Mouse (Mus musculus) heart, embryonic 12.5 days (tissue): ENCODE data around the gene Pcbp2. TPM values are rescaled to one million over a fixed set of nuclear protein-coding genes. Genes with fewer than 3 reads are reported as not detected.
A peak's percentile ranks its signal among the peaks of the same experiment; 100 is the strongest.

Experiments
- ATAC-seq: fragments of 200-750 bp; cut with Nextera tagmentation; 2 replicates; pipeline ENCODE4 v1.8.0; 2017; ENCODE audit warnings: moderate TSS enrichment, moderate library complexity; ENCODE audit not compliant: insufficient number of reproducible peaks, low FRiP score
- H3K27ac ChIP-seq: fragments of 300-500 bp; sonication (generic); 2 replicates; pipeline ENCODE4 v1.5.1; 2016; ENCODE audit warnings: mild to moderate bottlenecking, moderate library complexity; ENCODE audit not compliant: poor library complexity, severe bottlenecking
- H3K27me3 ChIP-seq: fragments of 300-500 bp; sonication (generic); replicated peaks from 2 replicates; pipeline ENCODE4 v1.6.1; 2016; ENCODE audit warnings: mild to moderate bottlenecking, moderate library complexity
- H3K36me3 ChIP-seq: fragments of 300-500 bp; sonication (generic); 2 replicates; pipeline ENCODE4 v1.6.1; 2016; ENCODE audit warnings: mild to moderate bottlenecking, moderate library complexity
- H3K4me1 ChIP-seq: fragments of 300-500 bp; sonication (generic); replicated peaks from 2 replicates; pipeline ENCODE4 v1.6.1; 2016; ENCODE audit warnings: mild to moderate bottlenecking
- H3K4me2 ChIP-seq: fragments of 300-500 bp; sonication (generic); 2 replicates; pipeline ENCODE4 v1.6.1; 2016; ENCODE audit warnings: mild to moderate bottlenecking, moderate library complexity
- H3K4me3 ChIP-seq: fragments of 300-500 bp; sonication (generic); 2 replicates; pipeline ENCODE4 v1.5.1; 2016; ENCODE audit warnings: mild to moderate bottlenecking
- H3K9ac ChIP-seq: fragments of 300-500 bp; sonication (generic); 2 replicates; pipeline ENCODE4 v1.6.1; 2016; ENCODE audit warnings: mild to moderate bottlenecking, moderate library complexity
- H3K9me3 ChIP-seq: fragments of 300-500 bp; sonication (generic); replicated peaks from 2 replicates; pipeline ENCODE4 v1.6.1; 2016; ENCODE audit warnings: mild to moderate bottlenecking, moderate library complexity
- WGBS: fragments of 180-500 bp; shearing (Covaris S2); methylation state at CpG from one replicate; pipeline ENCODE4 v1.1.7; 2016; 5-methylcytosine and 5-hydroxymethylcytosine counted together
- polyA plus RNA-seq: library from polyadenylated mRNA; unstranded; fragments of >200 nt; fragmentation: Nextera tagmentation; extraction: Ambion mirVana; gene quantifications from 2 replicates; pipeline ENCODE4 v1.2.1, GENCODE M21; 2016

Gene Pcbp2
- polyA plus RNA-seq, 1 experiment from 2014 or later = 134 TPM

GRCm38 (mm10) chr15:102516293-102516692 lies 46.0 kb downstream of the Pcbp2 start:
- Histone ChIP-seq H3K4me1 (peaks cover 46% of the 10 kb centered on the region), H3K27ac (peak overlapping the region; percentile 76)
- 1% methylated on average over 12 of the region's 12 CpGs for WGBS

DNA sequence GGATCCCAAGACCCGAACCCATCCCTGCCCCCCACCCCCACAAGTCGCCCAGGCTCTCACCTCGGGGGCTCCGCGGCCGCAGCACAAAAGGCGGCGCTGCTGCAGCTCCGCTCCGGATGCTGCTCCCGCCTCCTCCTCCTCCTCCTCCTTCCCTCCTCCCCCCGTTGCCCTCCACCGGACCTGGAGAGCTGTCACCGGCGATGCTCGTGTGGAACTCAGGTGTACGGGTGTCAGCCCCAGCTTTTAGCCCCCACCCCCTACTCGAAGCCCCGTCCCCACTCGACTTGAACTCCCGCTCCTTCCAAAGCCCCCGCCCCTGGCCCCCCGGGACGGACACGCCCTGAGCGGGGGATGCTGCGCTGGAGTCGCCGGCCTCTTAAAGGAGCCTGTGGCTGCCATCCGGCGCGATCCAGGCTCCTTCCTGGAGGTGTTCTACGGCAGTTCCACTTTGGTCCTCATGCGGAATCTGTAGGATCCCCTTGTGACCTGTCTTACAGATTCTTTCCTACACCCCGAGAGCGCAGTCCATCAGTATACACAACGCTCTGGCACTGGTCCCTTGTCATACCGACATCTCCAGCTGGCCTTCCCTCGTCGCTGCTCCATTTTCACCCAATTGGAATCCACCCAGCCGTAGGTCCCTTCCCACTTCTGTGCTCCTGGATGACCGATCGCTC lies 46.5 kb downstream of the Pcbp2 start, which contains the start of gene Map3k12:
Gene Map3k12, minus strand, starts transcription at position 337 of the 677 bp plus-strand sequence.
- peak within 1 kb of the TSS; percentile 73 for H3K9ac ChIP-seq
- no peak for ATAC-seq
- peak within 1 kb of the TSS; percentile 76 for H3K27ac ChIP-seq
- peaks cover 40% of the 10 kb centered on the region for H3K4me1 ChIP-seq
- H3K27me3 ChIP-seq = no peaks in the 10 kb centered on the region
- H3K36me3 ChIP-seq = peaks cover 15% of the 10 kb centered on the region
- peak within 1 kb of the TSS; percentile 66 for H3K4me3 ChIP-seq
- no peaks in the 10 kb centered on the region for H3K9me3 ChIP-seq
- peak within 1 kb of the TSS; percentile 88 for H3K4me2 ChIP-seq
- WGBS = under 1% methylated on average over 43 of the region's 43 CpGs

More at GRCm38 (mm10) chr15:102516293-102516692, 46.0 kb downstream of the Pcbp2 start:
- Histone ChIP-seq H3K4me3 (peak overlapping the region; percentile 66), H3K9ac (peak overlapping the region; percentile 73), H3K4me2 (peak overlapping the region; percentile 88), H3K36me3 (peaks cover 9% of the 10 kb centered on the region), H3K27me3 (no peaks in the 10 kb centered on the region), H3K9me3 (no peaks in the 10 kb centered on the region)
- ATAC-seq = no peak

GRCm38 (mm10) chr15:102517631-102517975 lies 47.3 kb downstream of the Pcbp2 start:
- no peak for ATAC-seq
- Histone ChIP-seq H3K27me3 (no peaks in the 10 kb centered on the region), H3K36me3 (peaks cover 22% of the 10 kb centered on the region), H3K27ac (peak overlapping the region; percentile 76), H3K9me3 (no peaks in the 10 kb centered on the region), H3K4me1 (peaks cover 34% of the 10 kb centered on the region), H3K9ac (peak overlapping the region; percentile 73), H3K4me3 (peak overlapping the region; percentile 66), H3K4me2 (peak overlapping the region; percentile 88)
- under 1% methylated on average over 10 of the region's 10 CpGs for WGBS

DNA sequence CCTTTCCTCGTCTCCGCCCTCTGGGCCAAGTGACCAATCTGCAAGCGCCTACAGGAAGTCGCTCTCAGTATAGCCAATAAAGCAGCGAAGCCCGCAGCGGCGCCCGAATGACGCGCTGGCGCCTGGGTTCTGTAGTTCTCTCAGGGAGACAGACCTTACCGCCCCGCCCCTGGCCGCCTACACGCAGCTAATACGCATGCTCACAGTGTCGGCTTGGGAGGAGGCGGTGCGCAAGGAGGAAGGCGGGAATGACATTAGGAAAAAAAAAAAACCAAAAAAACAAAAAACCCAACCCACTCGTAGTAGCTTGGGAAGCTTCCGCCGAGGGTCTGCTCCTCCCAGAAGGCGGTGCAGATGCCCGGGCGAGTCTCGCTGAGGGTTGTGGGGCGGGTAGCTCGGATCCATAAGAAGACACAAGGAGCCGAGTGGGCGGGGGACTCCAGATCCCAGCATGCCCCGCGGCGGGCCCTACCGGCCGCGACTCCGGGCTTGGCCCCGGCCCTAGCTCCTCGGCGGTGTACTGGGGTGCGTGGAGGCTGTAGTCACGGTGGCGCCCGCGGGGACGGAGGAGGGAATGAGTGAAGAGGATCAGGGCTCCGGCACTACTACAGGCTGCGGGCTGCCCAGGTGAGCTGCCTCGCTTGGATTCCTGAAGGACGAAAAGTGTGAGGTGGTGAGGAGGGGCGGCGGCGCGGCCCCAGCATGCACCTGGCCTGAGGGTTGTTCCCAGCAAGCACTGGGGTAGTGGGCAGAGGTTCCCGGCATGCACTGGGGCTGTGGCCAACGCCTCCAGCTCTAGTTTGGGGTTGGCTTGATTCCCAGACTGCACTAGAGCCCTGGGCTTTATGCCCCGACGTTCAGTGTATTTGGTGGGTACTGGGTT lies 47.9 kb downstream of the Pcbp2 start, which contains the start of gene Tarbp2:
Gene Tarbp2, plus strand, starts transcription at position 217 of the 883 bp plus-strand sequence.
- peak within 1 kb of the TSS; percentile 66 for H3K4me3 ChIP-seq
- peaks cover 34% of the 10 kb centered on the region for H3K4me1 ChIP-seq
- WGBS = under 1% methylated on average over 60 of the region's 60 CpGs
- peak; percentile 91 for ATAC-seq
- no peaks in the 10 kb centered on the region for H3K9me3 ChIP-seq
- H3K27me3 ChIP-seq = no peaks in the 10 kb centered on the region
- H3K4me2 ChIP-seq = peak within 1 kb of the TSS; percentile 88
- H3K27ac ChIP-seq = peak within 1 kb of the TSS; percentile 99
- H3K36me3 ChIP-seq = peaks cover 28% of the 10 kb centered on the region
- peak within 1 kb of the TSS; percentile 93 for H3K9ac ChIP-seq

DNA sequence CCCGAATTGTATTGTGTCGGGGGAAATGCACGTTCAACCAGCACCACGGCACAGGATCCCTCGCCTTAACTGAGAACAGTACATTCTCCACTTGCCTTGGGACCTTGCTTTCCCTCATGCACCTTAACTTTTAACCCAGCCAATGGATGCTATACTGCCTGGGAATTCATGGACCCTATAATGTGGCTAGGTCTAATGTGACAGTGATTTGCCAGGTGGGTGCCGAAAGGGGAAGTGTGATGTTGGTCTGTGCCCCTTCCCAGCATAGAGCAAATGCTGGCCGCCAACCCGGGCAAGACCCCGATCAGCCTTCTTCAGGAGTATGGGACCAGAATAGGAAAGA lies 48.5 kb downstream of the Pcbp2 start:
- ATAC-seq = no peak
- WGBS = 16% methylated on average over 9 of the region's 9 CpGs
- Histone ChIP-seq H3K9ac (peak overlapping the region; percentile 93), H3K36me3 (peaks cover 32% of the 10 kb centered on the region), H3K27me3 (no peaks in the 10 kb centered on the region), H3K27ac (peak overlapping the region; percentile 99), H3K4me2 (peak overlapping the region; percentile 88), H3K9me3 (no peaks in the 10 kb centered on the region), H3K4me3 (peak overlapping the region; percentile 66), H3K4me1 (peaks cover 34% of the 10 kb centered on the region)

DNA sequence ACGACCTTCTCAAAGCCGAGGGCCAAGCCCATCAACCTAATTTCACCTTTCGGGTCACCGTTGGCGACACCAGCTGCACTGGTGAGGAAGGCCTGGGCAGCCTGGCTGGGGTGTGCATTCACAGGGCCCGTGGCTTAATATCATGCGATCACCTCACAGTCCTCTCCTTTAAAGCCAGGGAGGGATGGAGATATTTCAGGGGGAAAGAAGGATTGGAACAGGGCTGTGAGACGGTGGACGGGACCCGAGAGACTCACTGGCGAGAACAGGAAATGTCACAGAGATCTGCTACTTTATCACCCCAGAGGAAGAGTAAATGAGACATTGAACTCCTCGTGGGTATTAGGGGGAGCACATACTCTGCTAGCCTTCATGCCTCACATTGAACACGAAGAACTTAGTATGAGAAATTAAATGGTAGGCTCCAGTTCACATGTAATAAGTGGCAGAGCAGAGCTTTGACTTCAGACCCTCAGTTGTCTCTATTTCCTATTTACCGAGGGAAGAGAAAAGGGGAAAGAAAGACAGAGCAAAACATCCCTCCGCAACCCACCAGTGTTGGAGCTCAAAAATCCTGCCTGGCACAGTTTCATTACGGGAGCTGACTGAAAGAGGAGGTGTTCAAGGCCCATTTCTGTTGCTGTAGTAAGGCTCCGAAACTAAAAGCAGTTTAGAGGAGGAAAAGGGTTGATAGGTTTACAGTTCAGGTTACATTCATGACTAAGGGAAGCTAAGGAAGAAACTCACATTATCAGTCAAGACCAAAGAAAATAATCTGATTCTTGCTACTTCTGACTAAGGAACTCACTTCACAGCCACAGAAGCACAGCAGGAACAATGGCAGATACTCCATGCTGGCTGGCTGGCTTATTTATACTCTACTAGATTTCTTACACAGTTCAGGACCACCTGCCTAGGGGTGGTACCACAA lies 49.1 kb downstream of the Pcbp2 start:
- Histone ChIP-seq H3K27me3 (no peaks in the 10 kb centered on the region), H3K27ac (peak overlapping the region; percentile 99), H3K4me3 (peak overlapping the region; percentile 66), H3K9ac (peak overlapping the region; percentile 93), H3K4me1 (peaks cover 34% of the 10 kb centered on the region), H3K4me2 (peak overlapping the region; percentile 88), H3K9me3 (no peaks in the 10 kb centered on the region), H3K36me3 (peaks cover 37% of the 10 kb centered on the region)
- WGBS = 53% methylated on average over 17 of the region's 17 CpGs
- ATAC-seq = no peak

DNA sequence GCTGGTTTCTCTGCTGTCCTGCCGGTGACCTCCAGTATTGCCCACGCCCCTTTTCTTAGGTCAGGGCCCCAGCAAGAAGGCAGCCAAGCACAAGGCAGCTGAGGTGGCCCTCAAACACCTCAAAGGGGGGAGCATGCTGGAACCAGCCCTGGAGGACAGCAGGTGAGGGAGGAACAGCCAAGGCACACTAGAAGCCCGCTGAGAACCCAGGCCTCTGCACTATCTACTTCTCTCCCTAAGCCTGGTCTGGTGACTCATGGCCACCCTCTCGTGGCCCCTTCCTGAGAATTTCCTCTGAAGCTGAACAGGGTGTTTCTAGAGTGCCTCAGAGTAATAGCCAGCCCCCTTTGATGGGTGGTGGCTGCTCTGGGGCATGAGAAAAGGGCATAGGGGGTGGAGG lies 50.1 kb downstream of the Pcbp2 start:
- Histone ChIP-seq H3K4me3 (peak overlapping the region; percentile 4; the same call in 1 of the 2 replicates), H3K4me2 (peak overlapping the region; percentile 88), H3K9me3 (no peaks in the 10 kb centered on the region), H3K27ac (peak overlapping the region; percentile 66), H3K36me3 (peaks cover 41% of the 10 kb centered on the region), H3K4me1 (peaks cover 32% of the 10 kb centered on the region), H3K27me3 (no peaks in the 10 kb centered on the region), H3K9ac (peak overlapping the region; percentile 65)
- no peak for ATAC-seq
- 42% methylated on average over 4 of the region's 4 CpGs for WGBS

DNA sequence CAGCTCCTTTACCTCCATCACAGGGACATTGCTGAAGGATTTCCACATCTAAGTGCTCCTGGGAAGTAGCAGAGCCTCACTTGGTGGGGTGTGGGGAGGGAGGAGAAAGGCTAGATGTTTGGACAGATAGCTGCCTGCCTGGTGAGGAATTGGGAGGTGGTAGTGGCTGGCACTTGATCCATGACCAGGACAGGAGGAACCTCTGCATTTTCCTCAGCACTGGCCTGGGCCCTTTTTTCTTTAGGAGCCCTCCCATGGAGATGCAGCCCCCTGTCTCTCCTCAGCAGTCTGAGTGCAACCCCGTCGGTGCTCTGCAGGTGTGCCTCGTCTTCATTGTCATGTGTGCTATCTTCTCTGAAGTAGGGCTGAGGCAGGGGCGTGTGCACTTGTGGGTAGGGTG lies 51.1 kb downstream of the Pcbp2 start:
- Histone ChIP-seq H3K9me3 (no peaks in the 10 kb centered on the region), H3K4me3 (no peak overlapping the region), H3K4me1 (peaks cover 22% of the 10 kb centered on the region), H3K36me3 (peaks cover 46% of the 10 kb centered on the region), H3K9ac (0 out of 2 replicates have a peak overlapping the region, but pooled peaks have one; percentile 65), H3K27me3 (no peaks in the 10 kb centered on the region), H3K27ac (no peak overlapping the region), H3K4me2 (no peak overlapping the region)
- WGBS = 80% methylated on average over 4 of the region's 4 CpGs
- ATAC-seq = no peak

GRCm38 (mm10) chr15:102524892-102525485 lies 54.6 kb downstream of the Pcbp2 start, which contains the start of gene Npff:
Gene Npff, minus strand, starts transcription at chr15:102524942.
- Histone ChIP-seq H3K4me1 (peaks cover 12% of the 10 kb centered on the region), H3K9me3 (no peaks in the 10 kb centered on the region), H3K4me2 (no peak within 1 kb of the TSS), H3K4me3 (no peak within 1 kb of the TSS), H3K27ac (no peak within 1 kb of the TSS), H3K27me3 (no peaks in the 10 kb centered on the region), H3K9ac (0 out of 2 replicates have a peak within 1 kb of the TSS, but pooled peaks have one; percentile 6), H3K36me3 (peaks cover 75% of the 10 kb centered on the region)
- no peak for ATAC-seq
- 6% methylated on average over 3 of the region's 3 CpGs for WGBS
